Mouse (Mus musculus) CH12F3 (cell line): ENCODE measurements around the gene Ankrd63.

ENCODE experiments used
- in situ Hi-C: fragments of 300-500 bp; cut with MboI; formaldehyde crosslinking; loops from 2 replicates; pipeline ENCODE4 v1.14.3; 2020; ENCODE audit warnings: low sequenced_read_pairs

Gene Ankrd63

DNA sequence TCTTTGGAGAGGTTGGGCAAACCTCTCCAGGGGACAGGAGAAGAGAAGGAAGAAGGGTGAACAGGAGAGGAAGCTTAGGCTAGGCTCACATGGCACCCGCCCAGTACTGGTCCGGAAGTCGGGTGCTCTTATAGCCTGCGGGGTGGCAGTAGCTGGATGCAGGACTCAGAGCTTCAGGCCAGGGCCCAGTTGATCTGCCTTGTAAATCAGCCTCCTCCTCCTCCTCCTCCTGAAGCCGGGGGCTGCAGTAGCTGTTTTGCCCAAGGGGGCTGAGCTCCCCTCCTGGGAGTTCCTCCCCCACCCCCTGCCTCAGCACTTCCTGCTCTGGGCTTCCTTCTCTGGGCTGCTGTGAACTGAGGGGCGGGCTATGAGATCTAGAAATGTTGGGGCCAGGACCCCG is 24.6 kb upstream of the Ankrd63 start, which contains the start of gene Plcb2:
Gene Plcb2, minus strand, starts transcription at position 102 of the 400 bp plus-strand sequence.
- in situ Hi-C loops = loop anchor here (25.0 kb wide), 1 partner anchor 241 kb away; the partner anchor contains the start of gene Srp14

DNA sequence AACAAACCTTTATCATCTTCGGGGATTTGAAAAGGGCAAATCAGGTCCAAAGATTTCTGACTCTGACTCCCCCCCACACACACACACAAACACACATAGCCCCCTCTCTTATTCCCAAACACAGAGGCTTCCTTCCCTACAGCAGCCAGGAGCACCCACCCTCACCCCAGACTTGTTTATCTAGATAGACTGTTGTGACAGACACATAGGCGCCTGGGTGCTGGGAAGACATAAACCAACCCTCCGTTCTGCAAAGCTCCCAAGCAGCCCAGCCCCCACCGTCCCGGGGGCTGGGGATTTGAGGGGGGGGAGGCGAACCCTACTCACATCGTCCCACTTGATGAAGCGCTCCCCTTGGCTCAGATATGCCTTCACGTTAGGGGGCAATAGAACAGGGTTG is 24.1 kb upstream of the Ankrd63 start:
- in situ Hi-C loops = loop anchor here (25.0 kb wide), 1 partner anchor 241 kb away; the partner anchor contains the start of gene Srp14

DNA sequence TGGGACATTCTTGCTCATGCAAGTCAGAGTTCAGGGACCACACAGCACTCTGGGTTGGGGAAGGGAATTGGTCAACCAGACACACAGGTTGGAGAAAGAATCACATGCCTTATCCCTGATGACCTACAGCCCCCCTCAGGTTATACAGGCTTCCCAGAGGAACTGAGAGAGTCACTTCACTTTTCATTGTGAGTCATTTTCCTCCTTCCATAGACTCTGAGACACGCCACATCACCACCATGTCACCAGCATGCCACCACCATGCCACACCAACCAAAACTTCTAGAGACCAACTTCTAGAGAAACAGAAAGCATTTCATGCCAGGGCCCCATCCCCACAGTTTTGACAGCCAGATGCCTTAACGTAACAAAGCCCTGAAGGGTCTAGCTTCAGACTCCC is 23.1 kb upstream of the Ankrd63 start:
- in situ Hi-C loops = loop anchor here (25.0 kb wide), 1 partner anchor 240 kb away; the partner anchor contains the start of gene Srp14

DNA sequence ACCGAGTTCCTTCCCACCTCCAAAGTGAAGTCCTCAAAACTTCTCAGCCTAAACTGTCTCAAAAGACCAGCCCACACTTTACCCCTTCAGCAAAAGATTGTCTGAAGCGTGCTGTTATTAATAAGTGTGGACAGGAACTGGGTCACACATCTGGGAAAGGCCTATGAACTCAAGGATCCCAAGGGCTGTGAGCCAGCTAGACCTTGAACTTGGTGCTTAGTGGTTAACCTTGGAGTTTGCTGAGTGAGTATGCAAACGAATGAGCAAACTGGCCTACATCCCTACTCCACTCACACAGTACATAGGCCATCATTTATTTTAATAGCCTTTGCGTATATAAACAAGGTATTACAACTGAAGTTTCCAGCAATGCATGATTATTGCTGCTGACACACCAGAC is 21.7 kb upstream of the Ankrd63 start:
- in situ Hi-C loops = loop anchor here (25.0 kb wide), 1 partner anchor 238 kb away; the partner anchor contains the start of gene Srp14

GRCm38 (mm10) chr2:118723693-118724486 is 20.1 kb upstream of the Ankrd63 start:
- in situ Hi-C loops = no loop called here

DNA sequence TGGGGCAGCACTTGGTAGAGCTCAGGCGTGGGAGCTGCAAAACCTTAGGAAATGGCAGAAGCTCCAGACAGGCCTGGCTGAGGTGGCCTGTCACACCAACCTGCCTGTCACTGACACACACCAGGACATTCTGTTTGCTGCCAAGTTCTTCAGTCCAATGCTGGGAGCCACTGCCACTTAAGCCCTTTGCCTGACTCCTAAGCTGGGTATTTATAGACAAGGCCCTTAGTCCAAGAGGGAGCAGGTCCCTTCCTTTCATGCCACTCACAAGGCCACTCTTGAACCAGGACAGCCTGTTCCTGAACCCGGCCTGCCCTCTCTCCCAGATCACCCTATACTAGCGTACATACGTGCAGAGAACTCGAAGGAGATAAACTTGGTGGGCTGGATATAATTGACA is 12.9 kb upstream of the Ankrd63 start:
- in situ Hi-C loops = no loop called here

DNA sequence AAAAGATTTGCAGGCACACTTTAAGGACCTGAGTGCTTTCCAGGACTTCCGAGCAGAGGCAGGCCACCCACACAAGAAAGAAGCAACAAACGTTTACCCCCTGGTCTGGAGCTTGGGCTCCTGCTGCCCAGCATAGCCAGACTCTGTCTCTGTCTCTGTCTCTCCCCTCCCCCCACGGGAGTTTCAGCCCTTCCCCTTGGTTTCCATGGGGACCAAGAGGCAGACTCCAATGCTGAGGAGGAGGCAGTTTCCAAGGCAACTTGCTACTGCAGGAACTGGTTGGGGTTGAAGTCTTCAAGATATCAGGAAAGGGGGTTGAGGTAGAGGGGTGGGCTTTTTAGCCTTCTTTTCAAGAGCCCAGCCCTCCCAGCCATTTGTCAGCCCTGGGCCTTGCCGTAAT is 10.5 kb upstream of the Ankrd63 start:
- in situ Hi-C loops = no loop called here

DNA sequence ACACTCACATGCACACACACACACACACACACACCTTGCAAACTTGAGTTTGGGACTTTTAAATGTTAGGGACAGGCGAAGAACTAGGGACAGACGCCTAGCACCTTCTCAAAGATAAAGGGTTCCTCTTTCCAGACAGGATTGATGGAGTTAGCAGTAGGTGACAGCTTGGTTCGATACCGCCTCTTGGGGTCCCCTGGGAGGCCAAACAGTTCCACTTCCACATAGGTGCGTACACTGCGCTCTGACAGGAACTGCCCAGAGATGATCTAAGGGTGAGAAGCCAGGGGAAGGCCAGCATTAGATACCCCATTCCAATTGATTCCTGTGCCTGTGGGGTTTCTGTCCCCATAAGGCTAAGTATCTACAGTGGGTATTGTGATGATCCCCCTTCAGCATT is 9.9 kb upstream of the Ankrd63 start:
- in situ Hi-C loops = no loop called here

DNA sequence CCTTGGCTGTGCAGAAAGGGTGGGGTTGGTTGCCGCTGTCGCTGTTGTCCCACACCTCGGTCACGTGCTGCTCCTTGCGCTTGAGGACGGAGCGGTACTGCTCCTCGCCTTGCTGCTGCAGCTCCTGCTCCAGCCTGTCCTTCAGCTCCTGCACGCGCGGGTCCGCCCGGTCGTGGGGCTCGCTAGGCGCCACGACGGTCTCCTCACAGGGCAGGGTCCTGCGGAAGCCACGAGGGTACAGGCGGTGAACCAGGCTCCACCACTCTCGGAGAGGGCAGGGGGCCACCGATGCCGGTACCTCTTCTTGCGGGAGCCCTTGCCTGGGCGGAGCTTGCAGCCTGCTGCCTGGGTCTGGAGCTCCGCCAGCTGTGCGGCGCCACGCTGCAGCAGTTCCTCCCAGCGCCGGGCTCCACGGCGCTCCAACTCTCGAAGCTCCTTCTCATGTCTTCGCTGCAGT is 7.3 kb upstream of the Ankrd63 start:
- in situ Hi-C loops = no loop called here

DNA sequence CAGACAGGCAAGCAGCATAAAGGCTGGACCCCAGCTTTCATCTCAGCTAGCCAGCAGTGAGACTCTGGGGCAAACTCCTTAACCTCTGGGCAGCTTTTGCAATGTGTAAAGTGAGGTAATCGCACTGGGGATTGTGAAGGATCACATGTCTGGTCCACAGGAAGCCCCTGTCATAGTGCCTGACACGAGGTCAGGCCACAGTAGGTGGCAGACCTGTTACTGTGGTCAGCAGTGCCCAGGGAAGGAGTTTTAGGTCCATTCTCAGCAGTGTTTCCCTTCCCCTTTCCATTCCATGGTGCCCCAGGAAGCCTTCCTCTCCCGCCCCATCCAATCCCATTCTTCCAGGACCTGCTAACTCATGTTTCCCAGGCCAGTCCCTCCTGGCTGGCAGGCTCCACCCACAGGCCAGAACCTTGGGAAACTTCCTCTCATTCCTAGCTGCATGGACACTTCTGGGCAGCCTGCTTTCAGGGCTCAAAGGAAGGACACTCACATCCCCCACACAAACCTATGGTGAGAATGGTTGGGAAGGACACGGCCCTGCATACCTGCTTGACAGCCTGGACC is 6.0 kb upstream of the Ankrd63 start:
- in situ Hi-C loops = no loop called here

GRCm38 (mm10) chr2:118708472-118708871 is 4.7 kb upstream of the Ankrd63 start:
- in situ Hi-C loops = no loop called here

- in situ Hi-C loops = no loop called here
These were observed 2.7 kb upstream of the Ankrd63 start for GRCm38 (mm10) chr2:118706436-118706835.

DNA sequence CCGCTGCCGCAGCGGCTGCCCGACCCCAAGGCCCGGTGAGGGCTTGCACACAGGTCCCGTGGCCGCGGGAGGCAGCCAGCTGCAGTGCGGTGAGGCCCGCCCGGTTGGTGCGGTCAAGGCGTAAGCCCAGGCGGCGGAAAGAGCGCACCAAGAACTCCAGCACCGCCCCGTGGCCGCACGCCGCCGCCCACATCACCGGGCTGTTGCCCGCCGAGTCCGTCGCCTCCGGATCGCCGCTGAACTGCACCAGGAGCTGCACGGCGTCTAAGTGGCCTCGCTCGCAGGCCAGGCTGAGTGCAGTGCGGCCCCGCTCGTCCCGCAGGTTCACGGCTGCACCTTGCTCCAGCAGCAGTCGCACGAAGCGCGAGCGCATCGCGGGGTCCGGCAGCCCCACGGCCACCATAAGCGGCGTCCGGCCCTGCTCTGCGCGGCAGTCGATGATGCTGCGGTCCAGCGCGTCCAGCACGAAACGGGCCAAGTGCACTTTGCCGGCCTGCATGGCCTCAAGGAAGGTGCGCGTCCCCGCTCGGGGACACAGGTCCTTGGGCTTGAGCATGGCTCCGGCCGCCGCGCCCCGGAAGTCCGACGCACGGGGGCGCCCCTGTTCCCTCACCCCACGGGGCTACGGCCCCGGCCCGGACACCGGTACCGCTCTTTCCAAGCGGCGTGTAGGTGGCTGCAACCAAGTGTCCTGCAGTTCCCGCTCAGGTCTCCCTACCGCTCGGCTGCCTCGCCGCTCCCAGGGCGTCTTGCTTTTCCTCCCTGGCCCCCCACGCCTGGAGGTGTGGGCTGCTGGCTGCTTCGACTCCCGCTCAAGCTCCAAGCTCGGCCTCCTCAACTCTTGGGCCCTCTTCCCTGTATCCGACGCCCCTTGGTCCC is 641 bp downstream of the Ankrd63 start:
- in situ Hi-C loops = no loop called here

- in situ Hi-C loops = no loop called here
These were observed 1.5 kb downstream of the Ankrd63 start for GRCm38 (mm10) chr2:118701971-118702882.

GRCm38 (mm10) chr2:118701161-118701560 is 2.6 kb downstream of the Ankrd63 start:
- in situ Hi-C loops = no loop called here

DNA sequence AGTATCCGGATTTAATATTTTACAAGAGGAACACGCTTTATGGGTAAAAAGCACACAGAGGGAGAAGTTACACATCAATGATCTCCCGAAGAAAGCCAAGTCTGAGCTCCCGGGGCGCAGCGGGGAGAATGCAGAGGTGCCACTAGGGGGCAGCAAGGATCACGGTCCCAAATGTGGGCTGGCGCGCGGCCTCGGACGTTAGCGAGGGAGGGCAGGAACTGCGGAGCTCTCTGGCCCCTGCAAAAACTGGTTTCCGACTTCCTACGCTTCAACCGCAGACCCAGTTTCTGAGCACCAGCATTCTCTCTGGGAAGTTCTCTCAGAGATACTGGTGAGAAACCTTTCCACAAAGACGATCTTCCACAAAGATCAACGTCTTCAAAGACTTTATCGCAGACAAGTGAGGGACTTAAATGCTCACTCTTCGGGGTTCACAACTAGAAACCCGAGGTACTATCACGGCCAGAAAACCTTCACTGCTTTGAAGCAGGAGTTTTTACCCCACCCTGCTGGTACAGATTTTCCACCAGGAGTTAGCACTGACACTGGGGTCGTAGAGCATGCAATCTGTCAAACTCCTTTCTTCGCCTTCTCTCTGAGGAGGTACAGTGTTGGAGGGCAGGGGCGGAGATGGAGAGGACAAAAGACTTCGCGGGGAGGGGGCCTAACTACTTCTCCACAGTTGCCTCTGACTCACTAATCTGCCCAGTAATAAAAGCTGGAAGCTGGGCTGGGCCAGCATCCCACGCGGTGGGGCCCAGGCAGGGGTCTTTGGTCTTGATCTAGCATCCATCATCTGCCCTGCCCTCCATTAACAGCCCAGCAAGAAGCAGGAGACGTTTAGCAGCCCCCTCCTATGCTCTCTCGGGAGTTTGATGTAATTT is 3.3 kb downstream of the Ankrd63 start:
- in situ Hi-C loops = no loop called here

GRCm38 (mm10) chr2:118697955-118698354 is 5.8 kb downstream of the Ankrd63 start:
- in situ Hi-C loops = no loop called here

DNA sequence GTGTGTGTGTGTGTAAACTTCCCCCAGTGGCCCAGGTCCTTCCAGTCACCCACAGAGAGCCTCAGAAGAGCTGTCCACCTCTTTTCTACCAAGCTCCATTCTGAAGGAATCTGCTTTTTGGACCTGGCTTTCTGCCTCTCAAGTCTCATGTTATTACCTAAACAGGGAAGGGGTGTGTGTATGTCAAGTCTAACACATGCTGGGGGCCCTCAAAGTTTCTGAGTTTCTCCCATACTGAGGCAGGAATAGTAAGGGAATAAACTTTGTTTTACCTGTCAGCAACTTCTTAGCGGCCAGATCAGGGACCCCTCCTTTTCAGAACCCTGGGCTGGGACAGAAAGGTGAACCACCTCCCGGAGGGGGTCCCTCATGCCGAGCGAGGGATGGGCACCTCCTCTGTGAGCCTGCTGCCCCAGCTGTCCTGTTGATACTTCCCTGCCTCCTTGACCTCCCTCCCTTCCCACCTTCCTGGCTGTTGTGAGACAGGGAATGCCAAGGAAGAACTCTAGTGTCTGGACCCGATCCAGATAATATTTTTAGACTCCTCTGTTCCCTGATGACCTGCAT is 6.4 kb downstream of the Ankrd63 start:
- in situ Hi-C loops = no loop called here
